In genomic region chr15:12348950-12349349, GRCm38 (mm10) we compare ENCODE assay signal across 32 mouse cellular contexts. TPM values are rescaled to one million over a fixed set of nuclear protein-coding genes. Genes with fewer than 3 reads are reported as not detected.
DNase-seq lines count a peak whose midpoint lies in the region; ATAC-seq lines count a peak whose summit lies in the region.
"Had no signal": no experiment of that assay in that cellular context is flagged by ENCODE, and none has a peak within 500 bp of the region (broad histone marks: within the 10 kb centered on the region; RNA-seq: fewer than 3 reads in every experiment).

No protein-coding gene starts in this region.

- peak; percentile 62 for DNase-seq in midbrain, embryonic 11.5 days (ENCODE audit: low spot score, missing footprints)
- DNase-seq in CD4-positive, CD25-positive, alpha-beta regulatory T cell, adult 2 months (ENCODE audit: low read depth, low spot score), result peak; percentile 31
- peak; percentile 42 for DNase-seq in adipocyte (ENCODE audit: low spot score)
- peak; percentile 16 for DNase-seq in splenic B cell, adult 2 months (ENCODE audit: low read depth, low spot score)
- no peak for DNase-seq in gastrocnemius, postnatal 36 days
- DNase-seq in spleen, postnatal 4 days (ENCODE audit: low spot score in 2 of 2), result no peak
- DNase-seq: adrenal gland, postnatal 10 days; cerebellum, adult 8-10 months; cerebellum, postnatal 25 days; gastrocnemius, postnatal 25 days; heart, postnatal 10 days; kidney, adult 11 months; kidney, postnatal 25 days; lung, postnatal 36 days; right cerebral cortex, adult 18-20 months had no signal

- H3K27ac ChIP-seq in midbrain, embryonic 11.5 days (ENCODE audit: low read depth, low read length), result no peak overlapping the region
- H3K27ac ChIP-seq in midbrain, embryonic 13.5 days, result no peak overlapping the region
- H3K27ac ChIP-seq: heart, embryonic 13.5 days; hindbrain, embryonic 14.5 days; kidney, embryonic 15.5 days; left cerebral cortex, adult 2 months; limb, embryonic 12.5 days; liver, embryonic 15.5 days; lung, embryonic 15.5 days; midbrain, embryonic 15.5 days; neural tube, embryonic 12.5 days; stomach, embryonic 15.5 days had no signal

- no peaks in the 10 kb centered on the region for H3K27me3 ChIP-seq in midbrain, embryonic 11.5 days (ENCODE audit: control insufficient read depth, insufficient read depth, low read length)
- no peaks in the 10 kb centered on the region for H3K27me3 ChIP-seq in midbrain, embryonic 13.5 days
- no peaks in the 10 kb centered on the region for H3K27me3 ChIP-seq in splenic B cell, adult 2 months (ENCODE audit: control insufficient read depth, insufficient read depth, low read length, poor library complexity, severe bottlenecking)
- H3K27me3 ChIP-seq: heart, embryonic 13.5 days; kidney, embryonic 15.5 days; limb, embryonic 12.5 days; liver, embryonic 15.5 days; lung, embryonic 15.5 days; megakaryocyte, embryonic 14.5 days; midbrain, embryonic 15.5 days; neural tube, embryonic 12.5 days; stomach, embryonic 15.5 days had no signal

- peaks cover 14% of the 10 kb centered on the region; the same call in 1 of the 2 replicates for H3K36me3 ChIP-seq in midbrain, embryonic 11.5 days (ENCODE audit: control insufficient read depth, insufficient read depth, low read length)
- H3K36me3 ChIP-seq in midbrain, embryonic 13.5 days, result peaks cover 42% of the 10 kb centered on the region
- H3K36me3 ChIP-seq in splenic B cell, adult 2 months (ENCODE audit: control insufficient read depth, insufficient read depth, low read length, poor library complexity, severe bottlenecking), result peaks cover 4% of the 10 kb centered on the region; the same call in 1 of the 2 replicates

- H3K4me3 ChIP-seq in midbrain, embryonic 11.5 days (ENCODE audit: low read depth, low read length), result no peak overlapping the region
- no peak overlapping the region for H3K4me3 ChIP-seq in midbrain, embryonic 13.5 days (replicated peaks)
- H3K4me3 ChIP-seq: heart, embryonic 13.5 days; kidney, embryonic 15.5 days; left cerebral cortex, adult 2 months; limb, embryonic 12.5 days; liver, embryonic 15.5 days; lung, embryonic 15.5 days; megakaryocyte, embryonic 14.5 days; midbrain, embryonic 15.5 days; neural tube, embryonic 12.5 days; stomach, embryonic 15.5 days had no signal

- H3K4me2 ChIP-seq in midbrain, embryonic 11.5 days, result no peak overlapping the region
- H3K4me2 ChIP-seq in midbrain, embryonic 13.5 days (replicated peaks), result no peak overlapping the region
- H3K4me2 ChIP-seq: heart, embryonic 13.5 days; hindbrain, embryonic 14.5 days; kidney, embryonic 15.5 days; limb, embryonic 12.5 days; liver, embryonic 15.5 days; lung, embryonic 15.5 days; midbrain, embryonic 15.5 days; neural tube, embryonic 12.5 days; stomach, embryonic 15.5 days had no signal

- intact Hi-C loops in gastrocnemius, postnatal 36 days (cut with DNase I), result no loop called here

- no peak overlapping the region for H3K9ac ChIP-seq in midbrain, embryonic 11.5 days (ENCODE audit: low read length)
- H3K9ac ChIP-seq in midbrain, embryonic 13.5 days (replicated peaks), result no peak overlapping the region
- H3K9ac ChIP-seq: heart, embryonic 13.5 days; hindbrain, embryonic 14.5 days; kidney, embryonic 15.5 days; limb, embryonic 12.5 days; liver, embryonic 15.5 days; lung, embryonic 15.5 days; midbrain, embryonic 15.5 days; neural tube, embryonic 12.5 days; stomach, embryonic 15.5 days had no signal

- H3K9me3 ChIP-seq in midbrain, embryonic 11.5 days (ENCODE audit: control insufficient read depth, low read length), result no peaks in the 10 kb centered on the region
- no peaks in the 10 kb centered on the region for H3K9me3 ChIP-seq in midbrain, embryonic 13.5 days
- H3K9me3 ChIP-seq: heart, embryonic 13.5 days; kidney, embryonic 15.5 days; limb, embryonic 12.5 days; liver, embryonic 15.5 days; lung, embryonic 15.5 days; megakaryocyte, embryonic 14.5 days; midbrain, embryonic 15.5 days; neural tube, embryonic 12.5 days; stomach, embryonic 15.5 days had no signal

- WGBS in midbrain, embryonic 11.5 days, result 87% methylated on average over 3 of the region's 3 CpGs
- 82% methylated on average over 3 of the region's 3 CpGs for WGBS in midbrain, embryonic 13.5 days

- ATAC-seq in midbrain, embryonic 11.5 days (ENCODE audit: low FRiP score), result no peak
- ATAC-seq in midbrain, embryonic 13.5 days, result no peak
- ATAC-seq: forebrain, embryonic 14.5 days; midbrain, embryonic 15.5 days had no signal

- no peaks in the 10 kb centered on the region for H3K4me1 ChIP-seq in midbrain, embryonic 11.5 days (ENCODE audit: control insufficient read depth, insufficient read depth, low read length)
- no peaks in the 10 kb centered on the region for H3K4me1 ChIP-seq in midbrain, embryonic 13.5 days (replicated peaks)
- H3K4me1 ChIP-seq: kidney, embryonic 15.5 days; limb, embryonic 12.5 days; liver, embryonic 15.5 days; lung, embryonic 15.5 days; midbrain, embryonic 15.5 days; neural tube, embryonic 12.5 days; stomach, embryonic 15.5 days had no signal

RNA-seq across cellular contexts. Expression of gene 1810049J17Rik, which starts 27.3 kb away (rescaled TPM):
- 0.94 and 2.5 TPM in 2 replicates for polyA plus RNA-seq in midbrain, embryonic 11.5 days (2014; fragmentation: Nextera tagmentation; extraction: Ambion mirVana)
- 0.67 TPM in 1 of 2 replicates, not detected in the other for polyA plus RNA-seq in midbrain, embryonic 13.5 days (2015; fragmentation: Nextera tagmentation; extraction: Ambion mirVana)
- total RNA-seq in gastrocnemius, postnatal 36 days (2021), result not detected
- total RNA-seq: hematopoietic stem cell, adult 5-6 weeks; liver, adult 2 months had no signal
- polyA plus RNA-seq: embryonic facial prominence, embryonic 11.5 days; kidney, embryonic 15.5 days; liver, adult 2 months; spleen, adult 2 months had no signal

RNA-seq across cellular contexts. Expression of gene Golph3, which starts 27.7 kb away (rescaled TPM):
- polyA plus RNA-seq in midbrain, embryonic 11.5 days (2014; fragmentation: Nextera tagmentation; extraction: Ambion mirVana), result 114 and 118 TPM in 2 replicates
- 68.6 and 70.8 TPM in 2 replicates for polyA plus RNA-seq in midbrain, embryonic 13.5 days (2015; fragmentation: Nextera tagmentation; extraction: Ambion mirVana)
- total RNA-seq in gastrocnemius, postnatal 36 days (2021), result 10 to 100 TPM; 69.0 to 74.6 TPM

Comparison
In these comparisons a context has a peak if more than half of its experiments do, and no peak if none do; other contexts are left out.
1. DNase-seq: peak in midbrain, embryonic 11.5 days (single experiment), CD4-positive, CD25-positive, alpha-beta regulatory T cell, adult 2 months (single experiment), adipocyte (single experiment) and splenic B cell, adult 2 months (single experiment); none in gastrocnemius, postnatal 36 days (0 of 2) and spleen, postnatal 4 days (0 of 2).